In genomic region chr9:109098969-109099368, GRCm38 (mm10) we compare ENCODE assay signal across 7 mouse cellular contexts. TPM values are rescaled to one million over a fixed set of nuclear protein-coding genes. Genes with fewer than 3 reads are reported as not detected.
DNase-seq lines count a peak whose midpoint lies in the region; ATAC-seq lines count a peak whose summit lies in the region.

No protein-coding gene starts in this region.

- H3K4me2 ChIP-seq in embryonic facial prominence, embryonic 13.5 days: peak overlapping the region; percentile 81
- peak overlapping the region; percentile 94 for H3K4me2 ChIP-seq in hindbrain, embryonic 12.5 days (replicated peaks)

- H3K4me1 ChIP-seq in embryonic facial prominence, embryonic 13.5 days: peaks cover 54% of the 10 kb centered on the region
- H3K4me1 ChIP-seq in hindbrain, embryonic 12.5 days: peaks cover 49% of the 10 kb centered on the region
- H3K4me1 ChIP-seq in midbrain, embryonic 10.5 days: peaks cover 61% of the 10 kb centered on the region

- ATAC-seq in embryonic facial prominence, embryonic 13.5 days (ENCODE audit: insufficient number of reproducible peaks, insufficient read depth, low FRiP score, low TSS enrichment, low read depth): no peak
- ATAC-seq in hindbrain, embryonic 12.5 days (ENCODE audit: low FRiP score): no peak

- peaks cover 46% of the 10 kb centered on the region for H3K36me3 ChIP-seq in embryonic facial prominence, embryonic 13.5 days
- peaks cover 47% of the 10 kb centered on the region for H3K36me3 ChIP-seq in hindbrain, embryonic 12.5 days
- peaks cover 57% of the 10 kb centered on the region for H3K36me3 ChIP-seq in midbrain, embryonic 10.5 days

- DNase-seq in adrenal gland, postnatal 14 days: peak; percentile 77
- peak; percentile 32 to 55 for DNase-seq in layer of hippocampus, postnatal 14 days (ENCODE audit: low spot score in 2 of 2)
- DNase-seq in midbrain, embryonic 10.5 days (ENCODE audit: low spot score): no peak
- DNase-seq in thymus, postnatal 10 days (ENCODE audit: low spot score in 2 of 2): no peak
- no peak for DNase-seq in thymus, postnatal 36 days

- H3K27me3 ChIP-seq in embryonic facial prominence, embryonic 13.5 days: no peaks in the 10 kb centered on the region
- no peaks in the 10 kb centered on the region for H3K27me3 ChIP-seq in hindbrain, embryonic 12.5 days
- no peaks in the 10 kb centered on the region for H3K27me3 ChIP-seq in midbrain, embryonic 10.5 days (ENCODE audit: low read depth, poor library complexity, severe bottlenecking)

- 0 out of 2 replicates have a peak overlapping the region, but pooled peaks have one; percentile 2 for H3K4me3 ChIP-seq in embryonic facial prominence, embryonic 13.5 days
- peak overlapping the region; percentile 46 for H3K4me3 ChIP-seq in hindbrain, embryonic 12.5 days
- H3K4me3 ChIP-seq in midbrain, embryonic 10.5 days: peak overlapping the region; percentile 85

- peak overlapping the region; percentile 100 for H3K27ac ChIP-seq in embryonic facial prominence, embryonic 13.5 days
- H3K27ac ChIP-seq in hindbrain, embryonic 12.5 days: peak overlapping the region; percentile 98; the same call in 1 of the 2 replicates
- peak overlapping the region; percentile 53 for H3K27ac ChIP-seq in midbrain, embryonic 10.5 days (replicated peaks)

- WGBS in embryonic facial prominence, embryonic 13.5 days: 72% methylated on average over 4 of the region's 6 CpGs
- 53% methylated on average over 6 of the region's 6 CpGs for WGBS in hindbrain, embryonic 12.5 days
- WGBS in midbrain, embryonic 10.5 days: 75% methylated on average over 6 of the region's 6 CpGs

- peak overlapping the region; percentile 97; the same call in 1 of the 2 replicates for H3K9ac ChIP-seq in embryonic facial prominence, embryonic 13.5 days
- peak overlapping the region; percentile 83 for H3K9ac ChIP-seq in hindbrain, embryonic 12.5 days

- H3K9me3 ChIP-seq in embryonic facial prominence, embryonic 13.5 days: no peaks in the 10 kb centered on the region
- no peaks in the 10 kb centered on the region for H3K9me3 ChIP-seq in hindbrain, embryonic 12.5 days (replicated peaks)
- no peaks in the 10 kb centered on the region for H3K9me3 ChIP-seq in midbrain, embryonic 10.5 days (replicated peaks)

RNA-seq across cellular contexts. Expression of gene Plxnb1, which starts 3.8 kb away (rescaled TPM):
- 63.8 and 67.0 TPM in 2 replicates for total RNA-seq in adrenal gland, postnatal 14 days (2021)
- 13.1 and 13.2 TPM in 2 replicates for polyA plus RNA-seq in embryonic facial prominence, embryonic 13.5 days (2015; fragmentation: Nextera tagmentation; extraction: Ambion mirVana)
- 38.4 and 41.2 TPM in 2 replicates for polyA plus RNA-seq in hindbrain, embryonic 12.5 days (2016; fragmentation: Nextera tagmentation; extraction: Ambion mirVana)
- total RNA-seq in layer of hippocampus, postnatal 14 days (2021): 10 to 100 TPM; 90.5 to 91.9 TPM
- polyA plus RNA-seq in midbrain, embryonic 10.5 days (2016; fragmentation: Nextera tagmentation; extraction: Ambion mirVana): 24.9 and 36.8 TPM in 2 replicates

RNA-seq across cellular contexts. Expression of gene Tma7, which starts 16.6 kb away (rescaled TPM):
- total RNA-seq in adrenal gland, postnatal 14 days (2021): 326 and 340 TPM in 2 replicates
- polyA plus RNA-seq in embryonic facial prominence, embryonic 13.5 days (2015; fragmentation: Nextera tagmentation; extraction: Ambion mirVana): 686 and 706 TPM in 2 replicates
- polyA plus RNA-seq in hindbrain, embryonic 12.5 days (2016; fragmentation: Nextera tagmentation; extraction: Ambion mirVana): 746 and 747 TPM in 2 replicates
- 100 to 1,000 TPM; 304 to 316 TPM for total RNA-seq in layer of hippocampus, postnatal 14 days (2021)
- 733 and 761 TPM in 2 replicates for polyA plus RNA-seq in midbrain, embryonic 10.5 days (2016; fragmentation: Nextera tagmentation; extraction: Ambion mirVana)

RNA-seq across cellular contexts. Expression of gene Ccdc51, which starts 16.7 kb away (rescaled TPM):
- 15.7 and 17.2 TPM in 2 replicates for total RNA-seq in adrenal gland, postnatal 14 days (2021)
- 14.1 and 14.6 TPM in 2 replicates for polyA plus RNA-seq in embryonic facial prominence, embryonic 13.5 days (2015; fragmentation: Nextera tagmentation; extraction: Ambion mirVana)
- 11.9 and 12.1 TPM in 2 replicates for polyA plus RNA-seq in hindbrain, embryonic 12.5 days (2016; fragmentation: Nextera tagmentation; extraction: Ambion mirVana)
- total RNA-seq in layer of hippocampus, postnatal 14 days (2021): 1 to 10 TPM; 7.4 to 9.4 TPM
- 14.5 and 14.9 TPM in 2 replicates for polyA plus RNA-seq in midbrain, embryonic 10.5 days (2016; fragmentation: Nextera tagmentation; extraction: Ambion mirVana)

RNA-seq across cellular contexts. Expression of gene Atrip, which starts 25.0 kb away (rescaled TPM):
- total RNA-seq in adrenal gland, postnatal 14 days (2021): 14.6 and 16.0 TPM in 2 replicates
- 26.8 and 29.6 TPM in 2 replicates for polyA plus RNA-seq in embryonic facial prominence, embryonic 13.5 days (2015; fragmentation: Nextera tagmentation; extraction: Ambion mirVana)
- polyA plus RNA-seq in hindbrain, embryonic 12.5 days (2016; fragmentation: Nextera tagmentation; extraction: Ambion mirVana): 29.3 and 31.8 TPM in 2 replicates
- total RNA-seq in layer of hippocampus, postnatal 14 days (2021): 10 to 100 TPM; 27.3 to 31.7 TPM
- polyA plus RNA-seq in midbrain, embryonic 10.5 days (2016; fragmentation: Nextera tagmentation; extraction: Ambion mirVana): 32.1 and 33.4 TPM in 2 replicates

RNA-seq across cellular contexts. Expression of gene Trex1, which starts 39.4 kb away (rescaled TPM):
- total RNA-seq in adrenal gland, postnatal 14 days (2021): 13.7 and 13.8 TPM in 2 replicates
- 13.3 and 13.7 TPM in 2 replicates for polyA plus RNA-seq in embryonic facial prominence, embryonic 13.5 days (2015; fragmentation: Nextera tagmentation; extraction: Ambion mirVana)
- polyA plus RNA-seq in hindbrain, embryonic 12.5 days (2016; fragmentation: Nextera tagmentation; extraction: Ambion mirVana): 8.0 and 9.9 TPM in 2 replicates
- total RNA-seq in layer of hippocampus, postnatal 14 days (2021): 10 to 100 TPM in 1 of 2 experiments, 1 to 10 TPM in 1; 9.9 to 10.8 TPM
- polyA plus RNA-seq in midbrain, embryonic 10.5 days (2016; fragmentation: Nextera tagmentation; extraction: Ambion mirVana): 7.5 and 10.1 TPM in 2 replicates

Comparison
In these comparisons a context has a peak if more than half of its experiments do, and no peak if none do; other contexts are left out.
1. DNase-seq: peak in adrenal gland, postnatal 14 days (single experiment) and layer of hippocampus, postnatal 14 days (2 of 2); none in midbrain, embryonic 10.5 days (single experiment), thymus, postnatal 10 days (0 of 2) and thymus, postnatal 36 days (0 of 2).
2. H3K4me3 ChIP-seq: peak in every context shown above with its lines; median percentile 85 in midbrain, embryonic 10.5 days; 46 in hindbrain, embryonic 12.5 days; 2 in embryonic facial prominence, embryonic 13.5 days.
3. Peak in every context shown above with its lines, with median percentiles within 50 percentile points of each other: H3K27ac ChIP-seq.